Mouse (Mus musculus) common myeloid progenitor, adult 5-6 weeks (primary cell): ENCODE data around the gene Gm5868. TPM values are rescaled to one million over a fixed set of nuclear protein-coding genes. Genes with fewer than 3 reads are reported as not detected.
"Not testable (repeated sequence)": the region's sequence is repeated elsewhere in the genome, so short reads cannot be mapped to it uniquely, and the experiment has no call there.

ENCODE experiments used
- ATAC-seq: replicated peaks from 2 replicates; pipeline ENCODE4 v1.8.0; 2016; ENCODE audit warnings: low read depth, mild to moderate bottlenecking, moderate TSS enrichment, inconsistent platforms; ENCODE audit not compliant: poor library complexity, severe bottlenecking
- total RNA-seq: library from RNA; stranded (forward); fragments of 200-1000, 187-1606 nt; gene quantifications from 2 replicates; pipeline ENCODE4 v1.2.3, GENCODE M21; 2017

Gm5868 gene
- not detected in 2 replicates for total RNA-seq

- ATAC-seq = peak; percentile 54
Observed at GRCm38 (mm10) chr5:72587192-72587681, at the start of gene Gm5868. Gene Gm5868, minus strand, starts transcription at chr5:72587551.

GRCm38 (mm10) chr5:72636576-72636975 is 49.2 kb upstream of the Gm5868 start:
- ATAC-seq = no peak

DNA sequence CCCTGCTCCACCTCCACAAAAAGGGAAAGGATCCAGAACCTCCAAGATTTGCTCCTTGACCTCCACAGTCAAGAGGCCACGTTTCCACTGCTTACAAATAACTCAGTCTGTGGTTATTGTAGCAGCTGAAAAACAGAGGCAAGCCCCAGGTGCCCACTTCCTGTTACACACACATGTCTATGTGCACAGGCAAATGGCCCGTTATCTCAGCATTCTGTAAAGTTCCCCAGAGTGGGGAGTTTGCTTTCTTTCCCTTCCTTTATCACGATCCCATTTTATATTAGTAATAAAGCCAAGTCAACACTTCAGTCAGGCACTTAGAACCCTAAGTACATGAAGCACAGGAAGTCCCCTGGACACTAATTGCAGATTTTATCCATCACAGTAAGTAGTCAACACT is 48.8 kb upstream of the Gm5868 start:
- ATAC-seq = peak; percentile 77

- peak; percentile 79 for ATAC-seq
Observed at GRCm38 (mm10) chr5:72634791-72635271, 47.5 kb upstream of the Gm5868 start.

- no peak for ATAC-seq
Observed at GRCm38 (mm10) chr5:72630026-72630425, 42.7 kb upstream of the Gm5868 start.

DNA sequence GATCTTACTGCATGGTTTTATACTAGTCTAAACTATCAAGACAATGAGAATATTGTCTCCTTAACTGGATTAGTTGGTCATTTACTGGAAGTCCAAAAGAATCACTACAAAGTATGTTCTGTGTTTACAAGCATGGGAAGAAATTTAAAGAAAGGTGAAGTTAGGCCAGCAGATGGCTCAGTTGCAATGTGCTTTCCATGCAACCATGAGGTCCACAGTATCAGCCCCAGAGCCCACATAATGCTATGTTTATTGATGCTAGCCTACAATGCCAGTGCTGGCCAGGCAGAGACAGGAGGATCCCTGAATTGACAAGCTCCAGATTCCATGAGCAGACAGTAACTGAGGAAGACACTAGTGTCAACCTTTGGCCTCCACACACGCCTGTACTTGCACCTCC is 33.7 kb upstream of the Gm5868 start:
- ATAC-seq = no peak

DNA sequence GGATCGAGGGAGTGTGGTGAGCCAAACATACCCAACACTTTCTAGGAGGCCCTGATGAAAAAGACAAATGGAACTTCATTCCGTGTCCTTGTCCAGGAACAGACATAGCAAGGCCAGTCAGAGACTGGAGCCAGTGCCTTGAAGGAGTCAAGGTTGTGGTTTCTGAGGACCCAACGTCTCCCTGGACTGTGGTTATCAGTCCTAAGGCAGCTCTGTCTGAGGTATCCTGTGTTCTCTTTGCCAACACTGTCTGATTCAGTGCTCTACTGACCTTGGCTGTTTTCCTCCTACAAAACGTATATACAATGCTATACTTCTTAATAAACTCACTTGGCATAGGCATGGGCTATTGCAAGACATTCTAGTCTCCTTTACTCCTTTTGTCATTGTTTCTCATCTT is 30.1 kb upstream of the Gm5868 start:
- ATAC-seq = peak; percentile 56

DNA sequence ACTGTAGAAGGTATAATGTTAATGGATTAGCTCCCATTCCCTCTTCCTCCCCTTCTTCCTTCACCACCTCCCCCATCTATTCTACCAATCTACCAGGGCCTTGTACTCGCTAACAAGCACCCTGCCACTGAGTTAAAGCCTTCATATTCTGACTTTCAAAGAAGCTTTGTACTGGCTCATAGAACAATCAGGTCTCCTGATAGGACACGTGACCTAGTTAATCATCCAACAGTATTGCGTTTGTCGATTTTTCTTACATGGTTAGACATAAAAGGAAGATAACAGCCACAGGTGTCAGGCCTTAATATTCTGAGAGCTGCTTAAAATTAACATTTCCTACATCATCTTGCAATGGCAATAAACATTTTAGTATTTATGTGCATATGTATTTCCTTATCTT is 15.8 kb upstream of the Gm5868 start:
- ATAC-seq = no peak

DNA sequence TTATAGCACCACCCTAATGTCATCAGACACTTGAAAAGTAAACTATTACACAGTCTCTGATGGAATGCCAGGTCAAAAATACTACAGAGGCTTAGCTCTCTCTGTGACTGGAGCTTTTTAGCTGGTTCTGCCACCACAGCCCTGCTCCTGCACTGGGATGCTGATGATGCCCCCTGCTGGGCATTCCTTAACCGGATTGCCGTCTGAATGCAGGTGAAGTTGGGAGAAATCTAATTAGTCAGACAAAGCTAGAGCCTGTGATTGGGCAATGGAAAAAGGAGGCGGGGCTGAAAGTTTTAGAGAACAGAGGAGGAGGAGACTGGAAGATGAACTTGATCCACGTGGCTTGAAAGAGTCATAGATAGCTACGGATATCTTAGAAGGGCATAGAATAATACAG is 13.7 kb upstream of the Gm5868 start:
- ATAC-seq = peak; percentile 85

DNA sequence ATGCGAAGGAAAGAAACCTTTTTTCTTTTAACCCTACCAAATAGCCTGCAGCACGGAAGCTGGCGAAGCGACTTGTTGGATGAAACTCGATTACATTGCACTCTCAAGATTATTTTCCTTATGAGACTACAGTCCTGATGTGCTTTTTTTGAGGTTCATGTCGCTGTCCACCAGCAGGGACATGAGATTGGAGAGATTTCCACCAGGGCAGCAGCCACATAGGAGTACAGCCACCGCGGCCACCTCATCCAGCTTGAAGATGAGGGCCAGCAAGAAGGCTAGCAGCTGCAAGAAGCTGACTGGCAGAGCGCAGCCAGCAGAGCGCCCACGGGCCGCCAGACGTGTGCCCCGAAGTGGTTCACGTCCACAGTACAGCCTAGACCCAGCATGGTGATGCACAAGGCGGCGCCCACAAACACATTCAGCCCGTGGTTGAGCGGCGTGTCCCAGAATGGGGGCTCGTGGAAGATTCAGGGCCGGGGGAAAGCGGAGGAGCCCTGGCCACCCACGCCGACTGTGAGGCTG is 622 bp downstream of the Gm5868 start:
- ATAC-seq = peak; percentile 20

DNA sequence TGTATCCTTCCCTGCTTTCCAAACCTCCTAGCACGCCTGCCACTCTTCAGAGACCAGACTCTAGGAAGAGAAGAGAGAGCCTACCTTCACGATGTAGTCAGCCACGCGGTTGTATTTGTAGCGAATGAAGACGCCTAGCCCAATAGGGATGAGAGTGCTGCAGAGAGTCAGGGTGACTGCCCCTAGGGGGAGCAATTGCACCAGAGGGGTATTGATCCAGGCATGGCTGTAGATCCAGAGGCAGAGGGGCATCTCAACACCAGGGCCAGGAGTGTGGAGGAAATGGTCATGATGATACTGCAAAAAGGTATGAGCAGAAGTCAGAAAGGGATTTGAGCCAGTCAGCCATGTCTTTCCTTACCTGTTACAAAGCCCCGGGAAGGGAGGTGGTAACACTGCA is 1.2 kb downstream of the Gm5868 start:
- peak; percentile 64 for ATAC-seq

DNA sequence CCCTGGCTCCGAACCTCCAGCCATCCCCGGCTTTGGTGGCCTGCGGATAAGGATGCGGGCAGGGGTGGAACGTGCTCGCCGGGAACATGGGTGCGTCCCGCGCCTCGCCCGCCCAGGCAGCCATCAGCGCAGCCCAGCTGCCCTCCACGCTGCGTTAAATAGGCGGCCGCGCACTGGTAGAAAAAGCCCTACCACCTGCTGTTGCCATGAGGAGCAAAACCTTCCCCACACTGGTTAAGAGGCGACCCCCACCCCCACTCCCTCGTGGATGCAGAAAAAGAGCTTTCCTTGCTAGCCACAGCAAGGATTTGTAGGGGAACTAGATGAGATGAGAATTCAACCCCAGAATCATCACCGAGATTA is 6.4 kb downstream of the Gm5868 start, which contains the start of gene Zar1:
Gene Zar1, minus strand, starts transcription at position 285 of the 363 bp plus-strand sequence.
- peak; percentile 37 for ATAC-seq

GRCm38 (mm10) chr5:72580088-72580969 is 7.0 kb downstream of the Gm5868 start:
- peak; percentile 43 for ATAC-seq

- ATAC-seq = not testable (repeated sequence)
Observed at GRCm38 (mm10) chr5:72579599-72579998, 7.8 kb downstream of the Gm5868 start.

GRCm38 (mm10) chr5:72565621-72566020 is 21.7 kb downstream of the Gm5868 start:
- ATAC-seq = no peak

- not testable (repeated sequence) for ATAC-seq
Observed at GRCm38 (mm10) chr5:72563183-72563582, 24.2 kb downstream of the Gm5868 start.

GRCm38 (mm10) chr5:72560976-72561628 is 26.2 kb downstream of the Gm5868 start:
- no peak for ATAC-seq

DNA sequence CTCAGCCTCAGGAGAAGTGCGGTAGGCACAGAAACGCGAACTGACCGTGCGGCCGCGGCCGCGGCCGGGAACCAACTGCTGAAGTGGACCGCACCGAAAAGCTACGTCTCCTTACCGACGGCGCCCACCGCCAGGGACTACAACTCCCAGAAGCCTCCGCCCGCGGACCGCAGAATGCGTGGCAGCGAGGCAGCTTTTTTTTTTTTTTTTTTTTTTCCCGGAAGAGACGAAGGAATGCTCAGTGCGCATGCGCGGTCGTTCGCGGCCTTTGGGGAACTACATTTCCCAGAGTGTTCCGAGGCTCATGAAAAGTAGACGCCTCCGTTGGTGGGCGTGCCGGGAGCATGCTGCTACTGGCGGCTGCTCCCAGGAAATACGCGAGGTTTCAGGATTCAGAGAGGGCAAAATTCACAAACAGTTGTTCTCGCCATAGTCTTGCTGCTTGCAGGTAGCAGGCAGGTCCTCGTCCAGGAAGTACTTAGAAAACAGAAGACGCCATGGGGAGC is 27.8 kb downstream of the Gm5868 start, which contains the start of gene Nfxl1:
Gene Nfxl1, minus strand, starts transcription at position 141 of the 506 bp plus-strand sequence.
- ATAC-seq = peak; percentile 94

- peak; percentile 52 for ATAC-seq
Observed at GRCm38 (mm10) chr5:72558716-72559526, 28.4 kb downstream of the Gm5868 start.

DNA sequence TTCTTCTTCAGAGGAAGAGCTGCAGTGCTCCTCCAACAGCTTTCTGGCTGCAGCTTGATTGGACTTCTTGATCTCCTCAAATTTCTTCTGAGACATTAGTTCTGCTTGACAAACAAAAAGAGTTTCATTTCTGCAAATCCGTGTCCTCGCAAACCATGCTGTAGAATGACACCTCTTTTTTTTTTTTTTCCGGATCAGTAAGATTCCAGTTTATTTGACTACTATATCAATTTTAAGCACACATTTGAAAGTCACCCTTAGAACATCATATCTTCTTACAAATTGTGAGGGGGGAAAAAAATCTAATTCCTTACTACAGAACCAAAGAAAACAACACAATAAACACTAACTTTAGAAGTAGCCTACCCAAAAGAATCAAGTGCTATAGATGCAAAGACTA is 31.1 kb downstream of the Gm5868 start:
- ATAC-seq = no peak
